Mouse (Mus musculus) cerebellum, adult (tissue): ENCODE measurements around the gene Myo1a.

Experiments used
- ATAC-seq: cut with Nextera tagmentation; 2 replicates; pipeline ENCODE4 v1.9.2; 2017; ENCODE audit warnings: mild to moderate bottlenecking, moderate library complexity, mixed read lengths; ENCODE audit not compliant: insufficient number of reproducible peaks, low FRiP score, low TSS enrichment

Gene Myo1a

GRCm38 (mm10) chr10:127674046-127674655 is 30.8 kb upstream of the Myo1a start:
- ATAC-seq = no peak

GRCm38 (mm10) chr10:127674794-127675522 is 30.0 kb upstream of the Myo1a start:
- peak; percentile 78 for ATAC-seq

- no peak for ATAC-seq
Measured at GRCm38 (mm10) chr10:127675859-127676398, 29.0 kb upstream of the Myo1a start.

- ATAC-seq = peak; percentile 91
Measured at GRCm38 (mm10) chr10:127676691-127677548, 28.1 kb upstream of the Myo1a start.

GRCm38 (mm10) chr10:127677591-127678336 is 27.2 kb upstream of the Myo1a start:
- 0 out of 2 replicates have a peak, but pooled peaks have one; percentile 4 for ATAC-seq

DNA sequence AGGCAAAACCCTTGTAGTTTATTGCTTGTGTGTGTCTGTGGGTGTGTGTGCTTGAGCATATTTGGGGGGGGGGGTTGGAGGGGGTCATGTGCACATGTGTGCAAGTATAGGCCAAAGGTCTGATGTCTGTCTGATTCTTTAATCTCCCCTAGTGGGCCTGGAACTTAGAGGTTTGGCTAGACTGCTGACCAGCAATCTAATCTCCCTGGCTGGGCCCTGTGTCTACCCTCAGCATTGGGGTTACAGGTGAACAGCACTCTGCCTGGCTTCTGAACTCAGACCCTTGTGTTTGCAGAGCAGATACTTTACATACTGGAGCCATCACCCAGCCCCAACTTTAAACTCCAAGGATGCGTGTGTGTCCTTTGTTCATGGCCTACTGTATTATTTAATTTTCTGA is 25.8 kb upstream of the Myo1a start:
- no peak for ATAC-seq

- no peak for ATAC-seq
Measured at GRCm38 (mm10) chr10:127679881-127680280, 25.1 kb upstream of the Myo1a start.

GRCm38 (mm10) chr10:127682886-127683285 is 22.1 kb upstream of the Myo1a start:
- no peak for ATAC-seq

GRCm38 (mm10) chr10:127691053-127691452 is 13.9 kb upstream of the Myo1a start:
- no peak for ATAC-seq

DNA sequence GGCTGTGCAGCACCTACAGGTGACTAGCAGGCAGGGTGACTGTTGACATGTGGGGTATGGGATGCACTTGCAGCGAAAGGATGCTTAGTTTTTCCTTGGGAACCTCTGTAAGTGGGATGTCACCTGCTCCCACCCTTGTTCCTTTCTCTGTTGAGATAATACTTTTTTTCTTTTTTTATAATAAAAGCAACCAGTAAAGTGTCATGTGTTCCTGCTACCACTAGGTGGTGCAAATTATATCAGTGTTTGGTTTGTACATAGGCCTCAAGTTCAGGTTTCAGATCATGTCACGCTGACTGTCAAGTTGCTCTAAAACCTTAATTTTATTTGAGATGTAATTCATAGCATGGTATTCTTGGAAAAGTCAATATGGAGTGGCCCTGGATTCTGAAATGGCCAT is 10.3 kb upstream of the Myo1a start:
- ATAC-seq = no peak

- ATAC-seq = no peak
Measured at GRCm38 (mm10) chr10:127695775-127696174, 9.2 kb upstream of the Myo1a start.

DNA sequence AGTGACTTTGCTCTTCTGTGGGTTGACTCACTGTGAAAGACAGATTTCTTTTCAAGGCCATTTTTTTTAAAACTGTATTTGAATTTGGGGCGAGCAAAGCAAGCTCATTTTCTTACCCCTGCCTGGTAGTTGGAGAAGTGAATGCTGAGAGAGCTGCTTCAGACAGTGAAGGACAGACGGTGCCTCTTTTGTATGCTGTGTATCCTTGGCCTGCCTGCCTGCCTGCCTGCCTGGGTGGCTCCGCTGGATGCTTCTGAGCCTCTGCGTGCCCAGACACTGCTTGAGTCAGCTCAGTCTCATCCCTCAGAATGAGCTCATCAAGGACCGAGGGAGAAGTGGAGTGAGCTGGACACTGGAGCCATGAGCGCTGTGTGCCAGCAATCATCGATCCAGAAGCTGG is 6.0 kb upstream of the Myo1a start:
- ATAC-seq = no peak

GRCm38 (mm10) chr10:127703299-127703698 is 1.7 kb upstream of the Myo1a start:
- ATAC-seq = no peak

- no peak for ATAC-seq
Measured at GRCm38 (mm10) chr10:127704293-127704692, 677 bp upstream of the Myo1a start.

DNA sequence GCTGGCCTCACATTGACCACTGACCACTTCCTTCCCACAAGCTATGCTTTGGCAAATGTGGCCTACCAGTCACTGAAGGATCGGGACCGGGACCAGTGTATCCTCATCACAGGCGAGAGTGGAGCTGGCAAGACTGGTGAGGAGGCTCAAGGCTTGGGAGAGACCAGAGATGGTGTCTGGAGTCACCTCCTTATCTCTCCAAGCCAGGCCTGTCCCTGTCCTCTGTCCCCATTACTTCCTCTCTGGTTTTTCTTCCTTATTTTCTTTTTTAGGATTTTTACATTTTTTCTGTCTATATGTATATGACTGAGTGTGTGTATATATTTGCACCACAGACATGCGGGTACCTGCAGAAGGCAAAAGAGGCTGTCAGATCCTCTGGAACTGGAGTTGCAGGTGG is 813 bp downstream of the Myo1a start:
- ATAC-seq = no peak

DNA sequence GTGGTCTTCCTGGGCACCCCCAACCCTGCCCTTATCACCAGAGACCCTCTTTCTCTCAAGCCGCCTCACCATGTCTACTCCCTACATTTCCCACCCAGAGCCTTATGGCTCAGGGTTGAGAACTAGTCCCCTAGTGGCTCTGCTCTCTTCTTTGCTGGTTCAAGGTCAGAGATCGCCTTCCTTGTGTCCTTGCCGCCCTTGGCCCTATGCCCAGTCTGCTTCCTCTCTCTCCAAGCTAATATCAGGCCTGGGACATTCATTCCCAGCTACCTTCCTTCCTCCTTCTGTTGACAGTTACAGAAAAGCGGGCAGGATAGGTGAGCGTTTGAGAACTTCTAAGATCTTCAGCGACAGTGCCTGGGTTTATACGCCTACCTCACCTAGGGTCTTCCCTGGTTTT is 2.8 kb downstream of the Myo1a start:
- no peak for ATAC-seq

- no peak for ATAC-seq
Measured at GRCm38 (mm10) chr10:127708850-127709370, 3.9 kb downstream of the Myo1a start.

DNA sequence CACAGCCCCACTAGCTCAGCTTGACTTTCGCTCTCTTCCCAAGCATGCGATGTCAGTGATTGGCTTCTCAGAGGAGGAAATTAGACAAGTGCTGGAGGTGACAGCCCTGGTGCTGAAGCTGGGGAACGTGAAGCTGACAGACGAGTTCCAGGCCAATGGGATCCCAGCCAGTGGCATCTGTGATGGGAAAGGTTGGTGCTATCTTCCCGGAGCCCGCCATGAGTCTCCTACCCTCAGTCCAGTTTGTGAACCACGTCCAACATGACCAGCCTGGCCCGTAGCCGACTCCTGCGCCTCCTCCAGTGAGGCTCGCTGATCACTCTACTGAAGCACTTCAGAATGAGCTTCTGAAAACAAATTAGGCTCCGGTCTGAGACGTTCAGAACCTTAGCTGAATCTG is 5.4 kb downstream of the Myo1a start:
- ATAC-seq = no peak

- no peak for ATAC-seq
Measured at GRCm38 (mm10) chr10:127712736-127713135, 7.8 kb downstream of the Myo1a start.
